In the genomic region with DNA sequence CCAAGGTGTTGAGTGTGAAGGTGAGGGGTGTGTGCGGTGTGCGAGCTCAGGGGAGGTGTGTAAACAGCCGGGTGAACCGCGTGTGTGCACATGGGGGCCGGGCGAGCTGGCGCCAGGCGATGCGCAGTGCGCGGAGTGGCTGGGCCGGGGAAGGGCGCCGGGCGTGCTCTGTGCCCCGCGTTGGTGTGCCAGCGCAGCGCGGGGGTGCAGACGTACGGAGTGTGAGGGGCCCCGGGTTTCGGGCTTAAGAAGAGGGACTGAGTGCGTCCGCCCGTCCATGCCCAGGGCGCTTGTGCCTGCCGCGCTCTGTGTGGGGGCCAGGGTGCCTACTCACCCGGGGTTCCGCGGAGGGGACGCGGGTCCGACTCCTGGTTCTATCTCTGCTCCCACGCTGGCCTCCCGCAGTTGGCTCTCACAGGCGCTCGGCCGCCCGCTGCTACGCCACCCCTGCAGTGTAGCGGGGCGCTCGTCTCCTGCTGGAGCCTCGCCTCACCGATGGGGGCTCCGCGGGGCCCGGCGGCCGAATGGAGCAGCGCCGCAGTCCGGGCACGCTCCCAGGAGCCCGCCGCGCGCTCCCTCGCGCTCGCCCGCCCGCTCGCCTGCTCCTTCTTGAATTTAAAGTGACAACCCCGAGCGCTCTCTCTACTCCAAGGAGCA, we compare ENCODE assay signal across 8 mouse cellular contexts. TPM values are rescaled to one million over a fixed set of nuclear protein-coding genes. Genes with fewer than 3 reads are reported as not detected.
DNase-seq lines count a peak whose midpoint lies in the region; ATAC-seq and TF ChIP-seq lines count a peak whose summit lies in the region.

No protein-coding gene starts in this region.

- H3K27me3 ChIP-seq in lung, embryonic 14.5 days (ENCODE audit: insufficient read depth, low read length), result peaks cover 23% of the 10 kb centered on the region
- H3K27me3 ChIP-seq in liver, embryonic 15.5 days, result peaks cover 81% of the 10 kb centered on the region

- peak overlapping the region; percentile 98 for H3K4me2 ChIP-seq in lung, embryonic 14.5 days
- peak overlapping the region; percentile 70 for H3K4me2 ChIP-seq in liver, embryonic 15.5 days

- intact Hi-C loops in gastrocnemius, postnatal 14 days (cut with DNase I; ENCODE audit: low total_unique reads), result no loop called here

- H3K4me1 ChIP-seq in lung, embryonic 14.5 days (ENCODE audit: insufficient read depth), result no peaks in the 10 kb centered on the region
- peaks cover 15% of the 10 kb centered on the region for H3K4me1 ChIP-seq in liver, embryonic 15.5 days (replicated peaks)

- no peaks in the 10 kb centered on the region for H3K36me3 ChIP-seq in lung, embryonic 14.5 days (ENCODE audit: insufficient read depth)
- no peaks in the 10 kb centered on the region for H3K36me3 ChIP-seq in liver, embryonic 15.5 days (replicated peaks)

- no peak overlapping the region for H3K27ac ChIP-seq in lung, embryonic 14.5 days (ENCODE audit: low read depth)
- no peak overlapping the region for H3K27ac ChIP-seq in liver, embryonic 15.5 days (replicated peaks)

- peak; percentile 76 for DNase-seq in lung, embryonic 14.5 days
- DNase-seq in lung, postnatal 36 days, result no peak
- DNase-seq in cerebellum, postnatal 10 days, result peak; percentile 85 to 87
- peak; percentile 29 for DNase-seq in gastrocnemius, postnatal 14 days
- DNase-seq in kidney, postnatal 10 days, result peak; percentile 73
- peak; percentile 31 for DNase-seq in retina, postnatal 7 days (ENCODE audit: low read depth, low spot score)
- DNase-seq in adipocyte (ENCODE audit: low spot score), result no peak

- no peaks in the 10 kb centered on the region for H3K9me3 ChIP-seq in lung, embryonic 14.5 days (ENCODE audit: low read depth, low read length)
- H3K9me3 ChIP-seq in liver, embryonic 15.5 days (replicated peaks), result no peaks in the 10 kb centered on the region

- no peak for TF ChIP-seq CTCF in lung, embryonic 14.5 days (IDR thresholded peaks at IDR 0.05; ENCODE audit: low read depth)

- under 1% methylated on average over 70 of the region's 70 CpGs for WGBS in lung, embryonic 14.5 days
- 1% methylated on average over 69 of the region's 70 CpGs for WGBS in liver, embryonic 15.5 days (ENCODE audit: insufficient replicate concordance)

- H3K9ac ChIP-seq in lung, embryonic 14.5 days, result peak overlapping the region; percentile 62
- peak overlapping the region; percentile 12; the same call in 1 of the 2 replicates for H3K9ac ChIP-seq in liver, embryonic 15.5 days

- peak; percentile 83 for ATAC-seq in lung, embryonic 14.5 days (ENCODE audit: insufficient read depth)
- ATAC-seq in liver, embryonic 15.5 days (ENCODE audit: insufficient read depth), result no peak; the same call in 1 of the 2 replicates

- H3K4me3 ChIP-seq in lung, embryonic 14.5 days (ENCODE audit: low read depth, low read length), result peak overlapping the region; percentile 56
- H3K4me3 ChIP-seq in liver, embryonic 15.5 days (replicated peaks), result peak overlapping the region; percentile 45

RNA-seq across cellular contexts. Expression of a gene that starts 0.5 kb away (rescaled TPM):
- polyA plus RNA-seq in lung, embryonic 14.5 days (2014; fragmentation: Nextera tagmentation; extraction: Ambion mirVana), result 1.3 and 1.8 TPM in 2 replicates
- total RNA-seq in gastrocnemius, postnatal 14 days (2021), result 1 to 10 TPM; 2.1 to 5.4 TPM
- polyA plus RNA-seq in liver, embryonic 15.5 days (2015; fragmentation: Nextera tagmentation; extraction: Ambion mirVana), result 0.12 and 0.33 TPM in 2 replicates

RNA-seq across cellular contexts. Expression of a gene that starts 21.7 kb away (rescaled TPM):
- not detected in 2 replicates for polyA plus RNA-seq in lung, embryonic 14.5 days (2014; fragmentation: Nextera tagmentation; extraction: Ambion mirVana)
- total RNA-seq in gastrocnemius, postnatal 14 days (2021), result not detected
- polyA plus RNA-seq in liver, embryonic 15.5 days (2015; fragmentation: Nextera tagmentation; extraction: Ambion mirVana), result 0.09 TPM in 1 of 2 replicates, not detected in the other

RNA-seq across cellular contexts. Expression of a gene that starts 33.5 kb away (rescaled TPM):
- 12.7 and 14.0 TPM in 2 replicates for polyA plus RNA-seq in lung, embryonic 14.5 days (2014; fragmentation: Nextera tagmentation; extraction: Ambion mirVana)
- 10 to 100 TPM; 16.1 to 17.4 TPM for total RNA-seq in gastrocnemius, postnatal 14 days (2021)
- 56.3 and 79.3 TPM in 2 replicates for polyA plus RNA-seq in liver, embryonic 15.5 days (2015; fragmentation: Nextera tagmentation; extraction: Ambion mirVana)

RNA-seq across cellular contexts. Expression of a gene that starts 37.5 kb away (rescaled TPM):
- polyA plus RNA-seq in lung, embryonic 14.5 days (2014; fragmentation: Nextera tagmentation; extraction: Ambion mirVana), result 33.7 and 46.0 TPM in 2 replicates
- 1 to 10 TPM; 1.0 to 2.0 TPM for total RNA-seq in gastrocnemius, postnatal 14 days (2021)
- polyA plus RNA-seq in liver, embryonic 15.5 days (2015; fragmentation: Nextera tagmentation; extraction: Ambion mirVana), result 7.9 and 8.5 TPM in 2 replicates

Comparison
In these comparisons a context has a peak if more than half of its experiments do, and no peak if none do; other contexts are left out.
1. DNase-seq: peak in lung, embryonic 14.5 days (single experiment), cerebellum, postnatal 10 days (2 of 2), gastrocnemius, postnatal 14 days (single experiment), kidney, postnatal 10 days (single experiment) and retina, postnatal 7 days (single experiment); none in lung, postnatal 36 days (single experiment) and adipocyte (single experiment).